Mouse (Mus musculus): ENCODE measurements at regions not wholly inside any gene's neighbourhood (a gene's known extent, or its start where the extent isn't known, plus 50 kb on each side); places are given as distances from the start of the nearest gene placed in this dataset.
"Not testable (repeated sequence)": the region's sequence is repeated elsewhere in the genome, so short reads cannot be mapped to it uniquely, and the experiment has no call there.

DNA sequence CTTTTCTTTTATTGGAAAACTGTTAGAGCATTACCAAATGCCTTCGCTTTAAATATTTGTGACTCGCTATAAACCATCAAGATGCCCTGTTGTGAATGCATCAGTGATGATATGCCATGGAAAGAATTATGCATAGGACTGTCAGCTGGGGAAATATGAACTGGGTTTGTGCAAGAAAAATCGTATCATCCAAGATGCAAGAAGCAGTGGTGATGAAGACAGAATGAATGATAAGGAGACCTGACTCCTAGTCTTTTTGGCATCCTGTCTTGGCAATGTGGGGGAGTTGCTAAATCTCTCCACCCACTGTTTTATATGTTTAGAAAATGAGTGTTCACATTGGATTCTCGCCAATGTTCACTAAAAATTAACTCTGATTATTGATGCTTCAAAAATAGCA, 963.4 kb downstream of the Adgrl3 start:
- Histone ChIP-seq H3K27ac (ENCODE audit: low read depth, low read length) (no peak overlapping the region), H3K27me3 (replicated peaks; ENCODE audit: control insufficient read depth, insufficient read depth, low read length) (no peaks in the 10 kb centered on the region), H3K4me1 (ENCODE audit: control insufficient read depth, insufficient read depth, low read depth, low read length) (no peaks in the 10 kb centered on the region), H3K9me3 (ENCODE audit: control insufficient read depth, low read length) (no peaks in the 10 kb centered on the region), H3K36me3 (ENCODE audit: control insufficient read depth, insufficient read depth, low read length) (no peaks in the 10 kb centered on the region), H3K9ac (ENCODE audit: low read depth, low read length) (no peak overlapping the region), H3K4me3 (ENCODE audit: low read length) (no peak overlapping the region), H3K4me2 (ENCODE audit: low read length) (no peak overlapping the region)
- 74% methylated on average over 4 of the region's 4 CpGs for WGBS
- no peak for ATAC-seq

DNA sequence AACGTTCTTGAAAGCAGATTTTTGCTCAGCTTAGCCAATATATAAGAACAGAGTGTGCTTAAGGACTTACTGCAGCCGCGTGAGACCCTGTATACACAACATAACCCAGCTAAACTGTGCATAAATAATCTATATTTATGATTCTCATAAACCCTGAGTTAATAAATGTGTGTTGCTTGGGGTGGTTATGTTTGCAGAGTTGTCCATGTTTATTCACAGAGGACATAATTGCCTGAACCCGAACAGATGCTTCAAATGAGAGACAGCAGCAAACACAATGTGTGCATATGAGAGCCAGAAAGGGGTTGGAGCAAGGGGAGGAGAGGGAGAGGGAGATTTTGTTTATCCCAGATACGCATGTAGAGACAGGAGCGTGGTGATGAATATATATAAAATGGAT, 968.1 kb downstream of the Adgrl3 start:
- Histone ChIP-seq H3K27ac (ENCODE audit: low read depth, low read length) (no peak overlapping the region), H3K4me1 (ENCODE audit: control insufficient read depth, insufficient read depth, low read depth, low read length) (no peaks in the 10 kb centered on the region), H3K9ac (ENCODE audit: low read depth, low read length) (no peak overlapping the region), H3K4me3 (ENCODE audit: low read length) (no peak overlapping the region), H3K9me3 (ENCODE audit: control insufficient read depth, low read length) (no peaks in the 10 kb centered on the region), H3K27me3 (replicated peaks; ENCODE audit: control insufficient read depth, insufficient read depth, low read length) (no peaks in the 10 kb centered on the region), H3K36me3 (ENCODE audit: control insufficient read depth, insufficient read depth, low read length) (no peaks in the 10 kb centered on the region), H3K4me2 (ENCODE audit: low read length) (no peak overlapping the region)
- no peak for ATAC-seq
- WGBS: 76% methylated on average over 6 of the region's 6 CpGs

DNA sequence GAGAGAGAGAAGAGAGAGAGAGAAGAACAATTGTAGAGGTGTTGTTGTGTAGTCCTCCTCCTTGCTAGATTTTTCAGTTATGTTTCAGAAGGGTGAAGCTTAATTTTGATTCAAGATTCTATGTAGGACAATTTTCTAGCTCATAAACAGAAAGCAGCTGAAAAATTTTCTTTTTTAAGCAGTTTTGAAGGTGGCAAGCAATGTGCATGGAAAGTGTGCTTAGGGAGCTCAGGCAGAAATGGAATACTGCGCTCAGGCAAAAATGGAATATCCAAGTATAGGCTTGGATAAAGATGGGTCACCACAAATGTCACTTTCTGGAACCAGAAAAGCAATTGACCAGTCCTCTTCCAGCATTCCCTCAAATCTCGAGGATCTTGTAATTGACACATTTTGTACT, 988.0 kb downstream of the Adgrl3 start:
- Histone ChIP-seq H3K9ac (ENCODE audit: low read depth, low read length) (no peak overlapping the region), H3K27ac (ENCODE audit: low read depth, low read length) (no peak overlapping the region), H3K9me3 (ENCODE audit: control insufficient read depth, low read length) (no peaks in the 10 kb centered on the region), H3K36me3 (ENCODE audit: control insufficient read depth, insufficient read depth, low read length) (no peaks in the 10 kb centered on the region), H3K4me2 (ENCODE audit: low read length) (no peak overlapping the region), H3K27me3 (replicated peaks; ENCODE audit: control insufficient read depth, insufficient read depth, low read length) (no peaks in the 10 kb centered on the region), H3K4me1 (ENCODE audit: control insufficient read depth, insufficient read depth, low read depth, low read length) (no peaks in the 10 kb centered on the region), H3K4me3 (ENCODE audit: low read length) (no peak overlapping the region)
- 88% methylated on average over 2 of the region's 2 CpGs for WGBS
- ATAC-seq: no peak

DNA sequence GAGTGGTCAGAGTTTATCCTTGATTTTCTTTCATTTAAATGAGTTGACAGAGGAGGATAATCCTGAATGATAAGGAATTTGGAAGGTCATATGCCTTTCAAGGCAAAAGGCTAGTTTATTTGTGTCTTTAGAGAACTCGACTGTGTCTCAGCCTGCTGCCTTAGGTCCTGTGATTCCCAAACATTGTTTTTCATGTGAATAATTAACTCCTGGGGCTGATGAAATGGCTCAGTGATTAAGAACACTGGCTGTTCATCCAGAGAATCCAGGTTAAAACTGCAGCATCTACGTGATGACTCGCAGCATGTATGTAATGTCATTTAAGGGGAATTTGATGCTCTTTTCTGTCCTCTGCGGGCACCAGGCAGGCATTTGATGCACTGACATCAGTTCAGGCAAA, 1004.2 kb downstream of the Adgrl3 start:
- 18% methylated on average over 4 of the region's 4 CpGs for WGBS

DNA sequence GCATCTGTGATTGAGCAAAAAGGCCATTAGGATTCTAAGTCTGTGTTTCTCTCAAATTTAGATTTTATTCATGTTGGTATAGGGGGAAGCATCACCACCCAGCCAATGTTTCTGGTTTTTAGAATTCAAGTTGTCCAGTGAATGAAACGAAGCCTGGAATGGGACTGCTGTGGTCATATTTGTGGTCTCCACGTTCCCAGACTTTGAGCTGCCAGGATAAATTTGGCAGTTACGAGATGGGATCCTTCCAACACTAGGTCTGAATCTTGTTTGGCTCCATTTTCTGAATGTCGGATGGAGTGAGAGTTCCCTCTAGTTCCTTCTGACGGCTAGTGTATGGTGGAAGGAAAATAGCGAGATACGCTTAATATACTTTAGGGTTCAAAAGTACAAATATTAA, 1014.8 kb downstream of the Adgrl3 start:
- no peak for ATAC-seq
- 85% methylated on average over 7 of the region's 7 CpGs for WGBS
- H3K4me2 ChIP-seq (ENCODE audit: low read length): no peak overlapping the region
- H3K4me1 ChIP-seq (ENCODE audit: control insufficient read depth, insufficient read depth, low read depth, low read length): no peaks in the 10 kb centered on the region
- no peak overlapping the region for H3K9ac ChIP-seq (ENCODE audit: low read depth, low read length)
- H3K4me3 ChIP-seq (ENCODE audit: low read length): no peak overlapping the region
- no peak overlapping the region for H3K27ac ChIP-seq (ENCODE audit: low read depth, low read length)
- H3K27me3 ChIP-seq (replicated peaks; ENCODE audit: control insufficient read depth, insufficient read depth, low read length): no peaks in the 10 kb centered on the region
- no peaks in the 10 kb centered on the region for H3K9me3 ChIP-seq (ENCODE audit: control insufficient read depth, low read length)
- no peaks in the 10 kb centered on the region for H3K36me3 ChIP-seq (ENCODE audit: control insufficient read depth, insufficient read depth, low read length)

More for the DNA sequence above, 1004.2 kb downstream of the Adgrl3 start:
- Histone ChIP-seq H3K4me3 (ENCODE audit: low read length) (no peak overlapping the region), H3K36me3 (ENCODE audit: control insufficient read depth, insufficient read depth, low read length) (no peaks in the 10 kb centered on the region), H3K27me3 (replicated peaks; ENCODE audit: control insufficient read depth, insufficient read depth, low read length) (no peaks in the 10 kb centered on the region), H3K27ac (ENCODE audit: low read depth, low read length) (no peak overlapping the region), H3K4me1 (ENCODE audit: control insufficient read depth, insufficient read depth, low read depth, low read length) (no peaks in the 10 kb centered on the region), H3K9ac (ENCODE audit: low read depth, low read length) (no peak overlapping the region), H3K9me3 (ENCODE audit: control insufficient read depth, low read length) (no peaks in the 10 kb centered on the region), H3K4me2 (ENCODE audit: low read length) (no peak overlapping the region)
- no peak for ATAC-seq

DNA sequence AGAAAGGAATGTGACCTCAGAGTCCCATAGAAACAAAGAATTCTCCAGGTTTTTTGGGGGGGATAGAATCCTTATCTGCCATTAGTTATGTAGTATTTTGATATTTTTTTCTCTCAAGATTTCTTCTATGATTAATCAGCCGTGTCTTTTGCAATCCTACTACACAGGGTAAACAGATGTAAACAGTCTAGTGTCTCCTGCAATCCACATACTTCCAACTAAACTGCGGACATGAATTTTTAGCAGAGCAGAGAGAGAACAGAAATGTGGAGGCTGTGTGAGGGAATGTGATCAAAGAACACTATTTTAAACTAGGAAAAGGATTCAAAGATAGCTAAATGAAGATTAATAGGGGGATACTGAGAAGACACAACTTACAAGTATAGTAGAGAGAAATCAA, 1026.2 kb downstream of the Adgrl3 start:
- no peak overlapping the region for H3K27ac ChIP-seq (ENCODE audit: low read depth, low read length)
- no peak overlapping the region for H3K4me3 ChIP-seq (ENCODE audit: low read length)
- H3K9ac ChIP-seq (ENCODE audit: low read depth, low read length): no peak overlapping the region
- no peak for ATAC-seq
- no peaks in the 10 kb centered on the region for H3K27me3 ChIP-seq (replicated peaks; ENCODE audit: control insufficient read depth, insufficient read depth, low read length)
- H3K4me2 ChIP-seq (ENCODE audit: low read length): no peak overlapping the region
- no peaks in the 10 kb centered on the region for H3K9me3 ChIP-seq (ENCODE audit: control insufficient read depth, low read length)
- no peaks in the 10 kb centered on the region for H3K36me3 ChIP-seq (ENCODE audit: control insufficient read depth, insufficient read depth, low read length)
- WGBS: 80% methylated on average over 2 of the region's 2 CpGs
- H3K4me1 ChIP-seq (ENCODE audit: control insufficient read depth, insufficient read depth, low read depth, low read length): no peaks in the 10 kb centered on the region

DNA sequence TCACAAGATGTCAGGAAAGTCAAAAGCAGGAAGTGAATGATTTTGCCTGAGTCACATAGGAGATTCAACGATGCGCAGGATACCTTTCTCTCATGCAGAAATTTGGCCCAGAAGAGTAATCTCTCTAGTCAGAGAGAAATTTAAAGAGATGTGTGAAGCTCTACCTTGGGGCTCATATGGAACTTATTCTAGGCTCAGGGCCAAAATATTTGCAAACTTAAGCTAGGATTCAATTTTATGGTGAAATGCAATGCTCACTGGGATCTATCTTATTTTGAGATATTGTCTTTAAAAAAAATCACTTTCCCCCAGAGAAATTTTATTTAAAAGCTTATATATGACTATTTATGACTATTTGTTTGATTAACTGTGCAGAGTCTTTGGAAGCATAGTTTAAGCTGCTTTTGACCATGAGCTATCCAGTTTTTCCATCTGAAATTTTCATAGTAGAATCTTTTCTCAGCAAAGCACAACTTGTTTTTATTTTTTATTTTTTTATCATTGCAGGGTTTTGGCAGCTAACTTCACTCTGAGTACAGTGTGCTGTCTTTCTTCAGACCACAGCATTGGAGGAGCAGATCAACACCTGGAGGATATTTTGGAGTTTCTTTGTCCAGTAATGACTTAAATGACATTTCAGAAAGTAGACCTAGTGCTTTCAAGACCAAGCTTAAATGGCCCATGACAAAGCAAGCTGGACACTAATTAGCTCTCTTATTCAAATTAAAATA, 1039.3 kb downstream of the Adgrl3 start:
- ATAC-seq: no peak
- 80% methylated on average over 2 of the region's 2 CpGs for WGBS

DNA sequence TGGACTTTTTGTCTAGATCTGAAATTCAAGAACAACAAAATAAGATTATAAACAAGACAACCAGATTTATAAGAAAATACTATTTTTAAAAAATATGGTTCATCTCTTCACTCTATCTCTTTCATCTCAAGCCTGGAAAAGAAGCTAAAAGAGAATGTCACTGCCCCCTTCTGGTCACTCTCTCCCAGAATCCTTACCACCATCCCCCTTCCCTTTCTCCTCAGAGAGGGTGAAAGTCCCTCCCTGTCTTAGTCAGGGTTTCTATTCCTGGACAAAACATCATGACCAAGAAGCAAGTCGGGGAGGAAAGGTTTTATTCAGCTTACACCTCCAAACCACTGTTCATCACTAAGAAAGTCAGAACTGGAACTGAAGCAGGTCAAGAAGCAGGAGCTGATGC, 1040.7 kb downstream of the Adgrl3 start:
- Histone ChIP-seq H3K9me3 (ENCODE audit: control insufficient read depth, low read length) (peaks cover 6% of the 10 kb centered on the region; the same call in 1 of the 2 replicates), H3K27me3 (replicated peaks; ENCODE audit: control insufficient read depth, insufficient read depth, low read length) (no peaks in the 10 kb centered on the region), H3K4me3 (ENCODE audit: low read length) (no peak overlapping the region), H3K27ac (ENCODE audit: low read depth, low read length) (no peak overlapping the region), H3K36me3 (ENCODE audit: control insufficient read depth, insufficient read depth, low read length) (no peaks in the 10 kb centered on the region), H3K4me2 (ENCODE audit: low read length) (no peak overlapping the region), H3K9ac (ENCODE audit: low read depth, low read length) (no peak overlapping the region), H3K4me1 (ENCODE audit: control insufficient read depth, insufficient read depth, low read depth, low read length) (no peaks in the 10 kb centered on the region)
- WGBS: 58% methylated on average over 1 of the region's 1 CpGs
- no peak for ATAC-seq

More for the DNA sequence above, 1039.3 kb downstream of the Adgrl3 start:
- Histone ChIP-seq H3K27ac (ENCODE audit: low read depth, low read length) (no peak overlapping the region), H3K9ac (ENCODE audit: low read depth, low read length) (no peak overlapping the region), H3K27me3 (replicated peaks; ENCODE audit: control insufficient read depth, insufficient read depth, low read length) (no peaks in the 10 kb centered on the region), H3K4me3 (ENCODE audit: low read length) (no peak overlapping the region), H3K36me3 (ENCODE audit: control insufficient read depth, insufficient read depth, low read length) (no peaks in the 10 kb centered on the region), H3K4me2 (ENCODE audit: low read length) (no peak overlapping the region), H3K9me3 (ENCODE audit: control insufficient read depth, low read length) (peaks cover 6% of the 10 kb centered on the region; the same call in 1 of the 2 replicates), H3K4me1 (ENCODE audit: control insufficient read depth, insufficient read depth, low read depth, low read length) (no peaks in the 10 kb centered on the region)

DNA sequence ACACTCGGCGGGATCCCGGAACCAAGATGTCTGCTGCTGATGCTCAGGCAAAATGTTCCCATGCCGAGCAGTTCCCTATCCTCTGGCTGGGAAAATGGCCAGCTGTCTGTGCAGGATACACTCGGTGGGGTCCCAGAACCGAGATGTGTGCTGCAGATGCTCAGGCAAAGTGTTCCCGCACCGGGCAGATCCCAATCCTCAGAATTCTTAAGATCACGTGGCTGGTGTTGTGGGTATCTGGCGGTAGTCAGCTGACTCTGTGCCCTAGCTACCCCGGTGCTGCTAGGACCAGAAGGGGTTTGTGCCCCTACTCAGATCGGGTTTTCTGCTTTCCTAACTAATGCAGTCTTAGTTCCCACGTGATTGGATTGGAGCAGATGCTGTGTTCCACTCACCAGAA, 1049.3 kb downstream of the Adgrl3 start:
- not testable (repeated sequence) for H3K36me3 ChIP-seq (ENCODE audit: control insufficient read depth, insufficient read depth, low read length); H3K4me1 ChIP-seq (ENCODE audit: control insufficient read depth, insufficient read depth, low read depth, low read length); H3K4me3 ChIP-seq (ENCODE audit: low read length); H3K9me3 ChIP-seq (ENCODE audit: control insufficient read depth, low read length); H3K9ac ChIP-seq (ENCODE audit: low read depth, low read length); ATAC-seq; H3K4me2 ChIP-seq (ENCODE audit: low read length); H3K27ac ChIP-seq (ENCODE audit: low read depth, low read length); H3K27me3 ChIP-seq (replicated peaks; ENCODE audit: control insufficient read depth, insufficient read depth, low read length)
- WGBS: 91% methylated on average over 13 of the region's 13 CpGs

All from hindbrain, embryonic 16.5 days (tissue).